ENCODE assay signal across 26 mouse cellular contexts in genomic region chr4:123645246-123645845, GRCm38 (mm10). TPM values are rescaled to one million over a fixed set of nuclear protein-coding genes. Genes with fewer than 3 reads are reported as not detected.
DNase-seq lines count a peak whose midpoint lies in the region; ATAC-seq lines count a peak whose summit lies in the region.
"Had no signal": no experiment of that assay in that cellular context is flagged by ENCODE, and none has a peak within 500 bp of the region (broad histone marks: within the 10 kb centered on the region; RNA-seq: fewer than 3 reads in every experiment).

No protein-coding gene starts in this region.

- peaks cover 3% of the 10 kb centered on the region; the same call in 1 of the 2 replicates for H3K36me3 ChIP-seq in lung, embryonic 15.5 days
- H3K36me3 ChIP-seq: liver, embryonic 15.5 days had no signal

- no peak overlapping the region for H3K9ac ChIP-seq in lung, embryonic 15.5 days
- H3K9ac ChIP-seq: forebrain, embryonic 12.5 days; heart, embryonic 13.5 days; hindbrain, embryonic 15.5 days; liver, embryonic 15.5 days had no signal

- H3K27me3 ChIP-seq in lung, embryonic 15.5 days, result no peaks in the 10 kb centered on the region
- H3K27me3 ChIP-seq: forebrain, embryonic 12.5 days; heart, embryonic 13.5 days; hindbrain, embryonic 15.5 days; liver, embryonic 15.5 days; Patski had no signal

- WGBS in lung, embryonic 15.5 days, result 87% methylated on average over 3 of the region's 3 CpGs

- no peak overlapping the region for H3K4me3 ChIP-seq in lung, embryonic 15.5 days
- H3K4me3 ChIP-seq: forebrain, embryonic 12.5 days; heart, embryonic 13.5 days; hindbrain, embryonic 15.5 days; liver, embryonic 15.5 days had no signal

- ATAC-seq in lung, embryonic 15.5 days (ENCODE audit: borderline replicate concordance, extremely low read depth, low FRiP score, low TSS enrichment), result no peak
- ATAC-seq in inflammation-experienced regulatory T-cells, adult 6 months, result no peak
- ATAC-seq: CD4-positive, CD25-positive, alpha-beta regulatory T cell, adult 4 months; midbrain, embryonic 16.5 days; Patski had no signal

- H3K4me1 ChIP-seq in lung, embryonic 15.5 days, result peaks cover 22% of the 10 kb centered on the region

- H3K9me3 ChIP-seq in lung, embryonic 15.5 days, result no peaks in the 10 kb centered on the region
- H3K9me3 ChIP-seq: forebrain, embryonic 12.5 days; heart, embryonic 13.5 days; hindbrain, embryonic 15.5 days; liver, embryonic 15.5 days had no signal

- H3K4me2 ChIP-seq in lung, embryonic 15.5 days, result no peak overlapping the region
- H3K4me2 ChIP-seq: forebrain, embryonic 12.5 days; heart, embryonic 13.5 days; hindbrain, embryonic 15.5 days; liver, embryonic 15.5 days had no signal

- 0 out of 2 replicates have a peak overlapping the region, but pooled peaks have one; percentile 3 for H3K27ac ChIP-seq in lung, embryonic 15.5 days
- H3K27ac ChIP-seq: forebrain, embryonic 12.5 days; heart, embryonic 13.5 days; hindbrain, embryonic 15.5 days; liver, embryonic 15.5 days had no signal

- peak; percentile 59 for DNase-seq in adrenal gland, adult 2 months
- no peak for DNase-seq in adrenal gland, postnatal 4 days (ENCODE audit: low spot score in 2 of 2)
- DNase-seq in lung, adult 18-20 months, result no peak
- DNase-seq in 416B (ENCODE audit: low read depth), result peak; percentile 73
- peak; percentile 60 for DNase-seq in R1 (ENCODE audit: low read depth, low spot score)
- no peak for DNase-seq in kidney, adult 18-20 months
- DNase-seq: cerebellum, adult 11 months; cerebellum, postnatal 10 days; gastrocnemius, postnatal 10 days; heart, postnatal 10 days; kidney, adult 2 months; kidney, postnatal 4 days; left cerebral cortex, postnatal 4 days; lung, postnatal 10 days; right cerebral cortex, adult 18-20 months; spleen, adult 18-20 months; thymus, postnatal 4 days had no signal

RNA-seq across cellular contexts. Expression of gene Macf1, which starts 38.8 kb away (rescaled TPM):
- total RNA-seq in adrenal gland, adult 2 months (2021), result 100 to 1,000 TPM; 122 to 138 TPM
- 29.1 and 37.6 TPM in 2 replicates for polyA plus RNA-seq in adrenal gland, adult 2 months (2012; rRNA removed)
- total RNA-seq in adrenal gland, postnatal 4 days (2021), result 100 to 1,000 TPM; 176 to 202 TPM
- 64.2 and 73.1 TPM in 2 replicates for polyA plus RNA-seq in lung, embryonic 15.5 days (2015; fragmentation: Nextera tagmentation; extraction: Ambion mirVana)
- 100 to 1,000 TPM in 2 of 3 experiments, 10 to 100 TPM in 1; 87.3 to 165 (median 153) TPM for polyA plus RNA-seq in inflammation-experienced regulatory T-cells, adult 6 months (2017; shearing (Covaris generic))

Comparison
In these comparisons a context has a peak if more than half of its experiments do, and no peak if none do; other contexts are left out.
1. DNase-seq: peak in adrenal gland, adult 2 months (single experiment), 416B (single experiment) and R1 (single experiment); none in adrenal gland, postnatal 4 days (0 of 2), lung, adult 18-20 months (0 of 2) and kidney, adult 18-20 months (single experiment).